Mouse (Mus musculus) liver (tissue): Measurements from ENCODE around the gene Zc3h4.

Experiments
- DNase-seq: peaks from one replicate; pipeline ENCODE4 v3.0.0-alpha.2; 2020; ENCODE audit warnings: mixed read lengths

The Zc3h4 gene

DNA sequence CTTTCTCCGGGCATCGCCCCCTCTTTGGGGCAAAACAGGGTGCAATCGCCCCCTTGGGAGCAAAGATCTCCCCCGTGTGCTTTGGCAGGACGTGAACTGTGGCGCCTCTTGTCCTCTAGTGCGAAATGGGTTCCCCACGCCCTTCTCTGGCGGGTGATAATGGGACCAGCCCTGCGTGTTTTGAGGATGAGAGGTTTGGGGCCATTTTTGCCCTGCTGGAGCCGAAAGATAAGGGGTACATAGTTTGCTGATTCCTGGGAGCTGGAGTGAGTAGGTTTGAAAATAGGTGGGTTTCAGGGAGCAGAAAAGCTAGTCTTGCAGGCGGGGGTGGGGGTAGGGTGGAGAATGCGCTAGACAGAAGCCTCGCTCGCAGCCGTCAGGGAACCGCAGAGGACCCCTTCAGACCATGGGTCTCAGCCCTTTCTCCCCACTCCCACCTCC, 1.3 kb downstream of the Zc3h4 start:
- DNase-seq, result peak; percentile 91

DNA sequence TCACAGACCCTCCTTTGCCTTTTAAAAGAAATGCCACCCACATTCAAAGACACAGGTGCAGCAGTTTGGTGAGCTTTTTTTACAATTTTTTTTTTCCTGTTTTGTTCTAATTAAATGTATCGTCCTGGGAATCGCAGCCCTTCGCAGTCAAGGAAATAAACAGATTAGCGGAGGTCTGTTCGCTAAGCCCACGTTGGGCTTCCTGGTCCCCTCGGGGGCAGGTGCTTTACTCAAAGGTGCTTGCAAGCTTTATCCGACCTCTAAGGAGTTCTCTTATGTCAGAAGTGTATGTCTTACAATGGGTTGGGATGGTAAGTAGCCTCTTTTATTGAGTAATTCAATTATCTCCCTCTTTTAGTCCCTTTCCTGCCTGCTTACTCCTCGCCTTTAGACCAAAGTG, 1.7 kb downstream of the Zc3h4 start:
- DNase-seq, result no peak

DNA sequence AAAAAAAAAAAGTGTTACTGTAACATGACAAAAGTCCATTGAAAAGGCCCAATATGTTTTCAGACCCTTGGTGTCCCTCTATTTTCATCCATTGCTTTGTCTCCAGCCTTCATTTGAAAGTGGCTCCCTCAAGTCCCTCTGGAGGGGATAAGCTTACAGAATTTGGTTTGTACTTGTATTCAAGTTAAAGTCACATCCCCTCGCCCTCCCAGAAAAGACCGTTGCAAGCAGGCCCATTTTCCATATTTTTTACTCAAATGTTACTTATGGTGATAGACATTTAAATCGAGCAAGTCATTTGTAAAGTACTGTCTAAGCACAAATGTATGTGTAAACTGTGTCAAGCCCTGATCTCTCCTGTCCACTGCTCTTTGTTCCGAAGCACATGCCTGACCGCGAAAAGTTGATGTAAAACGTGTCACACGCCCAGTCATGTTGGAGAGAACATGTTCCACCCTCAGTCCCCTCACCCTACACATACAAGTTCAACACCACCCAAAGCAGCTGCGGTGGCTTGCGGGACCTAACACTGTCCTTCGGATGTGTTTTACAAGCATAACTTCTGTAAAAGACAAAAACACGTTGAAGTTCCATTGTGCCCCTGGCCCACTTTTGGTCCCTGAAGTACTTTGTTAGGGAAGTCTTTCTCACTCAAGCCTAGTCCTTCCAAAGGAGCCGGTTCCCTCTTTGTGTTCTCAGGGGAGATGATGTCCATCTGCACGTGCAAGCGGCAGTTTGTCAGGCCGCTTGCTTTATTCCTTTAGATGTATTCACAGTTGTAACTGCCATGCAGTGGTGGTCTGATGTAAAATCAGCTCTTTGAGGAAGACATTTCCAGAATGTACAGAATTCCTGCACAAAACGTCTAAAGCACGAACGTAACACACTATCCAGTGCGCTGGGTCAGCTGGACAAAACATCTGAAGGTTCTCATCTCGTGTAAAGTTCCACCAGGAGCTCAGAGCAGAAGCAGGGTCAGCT, 2.5 kb downstream of the Zc3h4 start:
- DNase-seq, result peak; percentile 70

DNA sequence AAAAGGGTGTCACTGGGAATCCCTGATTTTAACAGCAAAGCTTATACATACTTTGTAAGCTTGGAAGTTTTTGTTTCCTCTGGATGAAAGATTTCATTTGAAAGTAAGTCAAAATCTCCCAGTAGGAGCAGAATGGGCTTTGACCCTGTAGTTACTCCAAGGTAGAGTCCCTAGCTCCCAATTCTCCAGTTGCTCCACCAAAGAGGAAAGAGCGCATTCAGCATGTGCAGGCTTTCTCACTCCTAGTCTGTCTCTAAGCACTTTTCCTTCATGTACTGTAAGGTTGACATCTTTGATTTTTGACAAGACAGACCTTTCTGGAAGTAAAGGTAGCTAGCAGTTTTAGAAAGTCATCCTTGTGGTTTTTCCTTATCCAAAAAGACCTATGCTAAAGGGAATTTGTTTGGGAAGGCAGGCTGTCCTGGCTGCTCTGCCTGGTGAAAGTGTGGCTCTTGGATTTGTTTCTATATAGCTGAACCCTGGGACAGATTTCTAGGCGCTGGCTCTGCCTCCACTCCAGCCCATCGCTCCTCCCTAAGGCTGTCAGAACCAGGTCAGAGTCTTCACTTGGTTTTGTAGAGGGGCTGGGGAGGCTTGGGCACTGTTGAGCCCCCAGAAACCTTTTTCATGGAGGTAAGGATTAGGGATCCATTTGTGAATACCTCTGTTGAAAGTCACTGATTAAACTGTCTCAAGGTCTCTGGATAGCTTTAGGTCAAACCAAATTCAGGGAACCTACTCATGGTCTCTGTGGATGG, 3.8 kb downstream of the Zc3h4 start:
- DNase-seq, result peak; percentile 50

DNA sequence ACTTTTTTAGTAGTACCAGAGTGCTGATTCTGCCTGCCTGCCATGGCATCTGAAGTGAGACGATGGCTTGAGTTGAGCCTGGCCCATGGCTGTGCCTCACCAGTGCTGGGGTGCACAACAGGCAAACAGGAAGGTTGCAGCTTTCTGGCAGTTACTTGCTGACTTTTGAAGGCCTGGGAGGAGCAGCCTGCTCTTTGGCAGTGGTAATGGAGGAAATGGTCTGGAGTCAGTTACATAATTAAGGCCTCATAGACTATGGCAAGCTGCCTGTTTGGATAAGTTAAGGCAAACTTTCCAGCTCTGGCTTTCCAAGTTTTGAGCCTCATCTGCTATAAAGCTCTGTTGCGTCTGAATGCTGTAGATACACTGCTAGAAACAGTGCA, 4.4 kb downstream of the Zc3h4 start:
- peak; percentile 60 for DNase-seq

DNA sequence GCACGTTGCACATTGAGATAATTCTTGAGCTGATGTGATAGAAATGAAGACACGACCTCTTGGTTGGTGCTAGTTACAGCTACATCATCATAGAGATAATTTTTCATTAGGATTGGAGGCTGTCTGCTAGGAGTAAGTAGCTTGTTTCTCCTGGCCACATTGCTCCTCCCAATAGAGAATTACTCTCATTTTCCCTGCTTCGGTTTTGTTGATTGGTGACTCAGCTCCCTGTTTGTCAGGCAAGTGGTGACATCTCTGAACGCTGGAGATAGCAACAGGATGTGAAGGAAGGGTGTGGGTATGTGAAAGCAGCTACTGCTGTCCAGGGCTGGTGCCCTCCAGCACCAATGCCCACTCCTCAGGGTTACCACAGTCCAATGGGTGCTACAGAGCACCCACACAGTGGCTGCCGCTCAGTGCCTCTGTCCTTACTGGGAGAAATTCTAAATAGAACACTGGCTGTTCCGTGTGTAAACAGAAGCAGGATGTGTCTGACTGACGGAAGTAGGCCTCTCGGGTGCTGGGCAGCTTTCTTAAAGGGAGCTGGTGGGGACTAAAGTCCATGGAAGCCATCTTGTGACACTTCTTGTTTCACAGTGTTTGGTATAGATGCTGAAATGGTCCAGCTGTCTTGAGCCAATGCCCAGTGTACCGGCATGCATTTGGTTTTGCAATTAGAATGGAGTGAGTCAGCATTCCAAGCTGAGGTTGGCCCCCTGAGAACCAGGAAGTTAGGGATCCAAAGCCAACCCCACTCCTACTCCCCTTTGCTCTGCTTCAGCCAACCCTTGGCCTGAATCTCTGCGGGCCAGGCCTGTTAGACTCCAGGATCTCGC, 5.0 kb downstream of the Zc3h4 start:
- peak; percentile 77 for DNase-seq

DNA sequence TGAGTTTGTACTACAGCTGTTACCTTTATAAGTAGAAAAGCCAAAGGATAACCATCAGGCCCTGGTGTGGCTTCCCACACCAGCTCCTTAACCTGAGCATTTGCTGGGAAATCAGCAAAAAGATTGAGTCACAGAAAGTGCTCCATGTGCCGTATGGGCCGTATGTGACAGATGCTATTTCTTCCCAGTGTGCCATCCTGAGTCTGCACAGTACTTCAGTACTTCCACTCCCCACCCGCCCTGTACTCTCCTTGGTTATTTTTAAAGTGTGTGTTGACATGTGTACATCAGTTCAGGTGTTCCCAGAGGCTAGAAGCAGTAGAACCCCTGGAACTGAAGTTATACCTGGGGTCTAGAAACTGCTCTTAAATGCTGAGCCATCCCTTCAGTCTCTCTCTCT, 6.3 kb downstream of the Zc3h4 start:
- no peak for DNase-seq

DNA sequence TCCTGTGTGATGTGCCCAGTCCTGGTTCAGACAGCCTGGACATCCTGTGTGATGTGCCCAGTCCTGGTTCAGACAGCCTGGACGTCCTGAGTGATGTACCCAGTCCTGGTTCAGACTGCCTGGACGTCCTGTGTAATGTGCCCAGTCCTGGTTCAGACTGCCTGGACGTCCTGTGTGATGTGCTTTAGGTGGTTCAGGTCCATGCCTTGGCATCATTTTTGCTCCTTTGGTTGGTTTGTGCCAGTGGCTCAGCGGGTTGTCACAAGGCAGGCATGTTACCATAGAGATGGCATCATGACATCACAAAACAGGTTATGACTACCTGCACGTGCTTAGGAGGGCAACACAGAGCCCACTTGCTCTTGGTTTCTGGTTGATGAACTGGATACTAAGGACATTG, 10.4 kb downstream of the Zc3h4 start:
- no peak for DNase-seq

DNA sequence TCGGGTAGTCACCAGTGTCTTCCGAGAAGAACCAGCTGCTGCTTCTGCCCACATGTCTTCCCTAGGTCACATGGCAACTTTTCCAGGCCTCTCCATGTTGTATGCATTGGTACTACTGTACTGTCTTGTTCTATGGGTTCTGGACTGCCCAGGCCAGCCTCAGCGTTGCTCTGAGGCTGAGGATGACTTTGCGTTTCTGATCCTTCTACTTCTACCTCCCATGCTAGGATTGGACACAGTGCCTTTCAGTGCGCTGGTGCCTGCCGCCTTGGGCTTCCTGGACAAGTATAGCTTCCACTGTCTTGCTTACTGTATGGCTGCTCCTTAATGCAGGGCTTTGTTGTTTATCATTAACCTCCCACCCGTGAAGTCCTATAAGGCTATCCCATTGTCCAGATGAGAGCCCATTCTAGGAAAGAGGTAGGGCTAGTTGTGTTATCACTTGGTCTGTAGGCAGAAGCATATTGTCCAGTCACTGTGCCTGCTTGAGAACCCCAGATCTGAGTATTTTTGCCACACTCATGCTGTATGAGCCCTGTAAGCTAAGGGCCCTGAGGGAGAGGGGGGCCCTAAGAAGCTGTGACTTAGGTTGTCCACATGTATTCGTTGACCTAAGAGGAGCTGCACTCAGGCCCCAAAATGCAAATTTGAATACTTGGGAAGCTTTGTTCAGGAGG, 11.6 kb downstream of the Zc3h4 start:
- peak; percentile 63 for DNase-seq

DNA sequence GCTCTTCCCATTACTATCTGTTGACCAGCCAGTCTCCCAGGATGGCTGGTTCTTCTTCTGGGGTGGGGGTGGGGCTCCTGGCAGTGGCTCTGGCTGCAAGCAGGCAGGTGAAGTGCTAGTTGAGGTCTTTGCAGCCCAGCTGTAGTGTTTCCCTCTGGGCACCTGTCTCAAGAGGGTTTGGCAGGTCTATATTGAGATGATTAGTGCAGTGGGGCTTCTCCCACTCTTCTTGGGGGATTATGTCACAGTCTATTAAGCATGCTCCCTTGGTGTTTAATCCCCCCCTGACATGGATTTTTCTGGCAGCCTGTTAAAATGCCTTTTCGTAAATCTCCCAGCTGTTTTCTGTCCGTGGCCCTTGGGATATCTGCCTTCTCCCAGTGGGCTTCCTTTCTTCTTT, 12.2 kb downstream of the Zc3h4 start:
- no peak for DNase-seq

DNA sequence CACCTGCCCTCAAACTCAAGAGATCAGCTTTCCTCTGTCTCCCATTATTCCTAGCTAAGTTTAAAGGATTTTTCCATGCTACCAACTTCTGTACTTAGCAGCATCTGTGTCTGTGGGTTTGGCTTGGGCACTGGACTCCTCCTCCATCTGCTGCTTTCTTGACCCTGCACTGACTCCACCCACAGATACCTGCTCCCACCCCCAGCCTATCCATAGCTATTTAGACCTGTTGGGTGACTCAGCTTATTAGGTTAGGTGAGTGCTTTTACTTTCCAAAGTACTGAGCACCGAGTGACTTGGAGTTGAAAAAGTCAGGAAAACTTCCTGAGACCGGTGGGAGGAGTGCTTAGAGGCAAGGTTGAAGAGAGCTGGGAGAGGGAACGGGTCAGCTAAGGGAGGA, 14.7 kb downstream of the Zc3h4 start:
- DNase-seq, result peak; percentile 47

DNA sequence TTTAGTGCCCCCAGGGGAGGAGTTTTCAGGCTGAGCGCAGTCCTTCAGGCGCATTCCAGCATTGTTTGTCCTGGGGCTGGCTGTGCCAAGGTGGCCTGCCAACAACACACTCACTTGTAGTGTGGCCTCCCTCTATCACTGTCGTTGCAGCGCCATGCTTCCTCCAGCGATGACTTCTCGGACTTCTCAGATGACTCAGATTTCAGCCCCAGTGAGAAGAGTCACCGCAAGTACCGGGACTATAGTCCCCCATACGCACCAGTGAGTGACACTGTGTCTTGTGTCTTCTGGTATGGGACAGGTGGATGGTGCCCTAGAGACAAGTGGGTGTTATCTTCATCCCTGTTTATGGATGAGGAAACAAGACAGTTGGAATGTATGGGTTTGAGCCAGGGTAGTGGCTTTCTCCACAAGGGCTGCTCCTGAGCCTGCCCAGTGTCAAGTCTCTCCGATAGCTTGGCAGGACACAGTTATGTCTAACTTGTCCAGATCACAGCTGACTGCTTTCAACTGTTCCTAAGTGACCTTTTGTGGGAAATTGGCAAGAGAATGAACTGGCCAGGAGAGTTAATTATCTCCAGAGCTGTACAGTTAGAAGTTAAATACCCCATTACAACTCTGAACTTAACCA, 16.5 kb downstream of the Zc3h4 start:
- no peak for DNase-seq

DNA sequence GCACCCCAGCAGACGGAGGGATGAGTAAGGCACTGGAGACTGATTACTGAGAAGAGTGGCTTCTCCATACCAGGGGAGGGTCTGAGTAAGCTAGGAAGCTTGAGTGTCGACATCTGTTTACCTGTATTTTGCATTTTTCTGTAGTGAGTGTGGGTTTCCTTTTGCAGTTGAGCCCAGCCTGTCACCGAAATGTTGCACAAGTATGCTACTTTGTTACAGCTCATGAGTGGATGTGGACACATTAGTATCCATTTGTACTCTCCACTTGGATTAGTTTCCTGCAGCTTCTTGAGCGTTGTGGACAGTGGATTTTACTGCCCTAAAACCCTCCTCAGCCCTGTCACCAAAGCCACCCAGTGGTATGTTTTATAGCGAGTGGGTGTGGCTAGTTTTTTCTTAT, 18.0 kb downstream of the Zc3h4 start:
- no peak for DNase-seq

DNA sequence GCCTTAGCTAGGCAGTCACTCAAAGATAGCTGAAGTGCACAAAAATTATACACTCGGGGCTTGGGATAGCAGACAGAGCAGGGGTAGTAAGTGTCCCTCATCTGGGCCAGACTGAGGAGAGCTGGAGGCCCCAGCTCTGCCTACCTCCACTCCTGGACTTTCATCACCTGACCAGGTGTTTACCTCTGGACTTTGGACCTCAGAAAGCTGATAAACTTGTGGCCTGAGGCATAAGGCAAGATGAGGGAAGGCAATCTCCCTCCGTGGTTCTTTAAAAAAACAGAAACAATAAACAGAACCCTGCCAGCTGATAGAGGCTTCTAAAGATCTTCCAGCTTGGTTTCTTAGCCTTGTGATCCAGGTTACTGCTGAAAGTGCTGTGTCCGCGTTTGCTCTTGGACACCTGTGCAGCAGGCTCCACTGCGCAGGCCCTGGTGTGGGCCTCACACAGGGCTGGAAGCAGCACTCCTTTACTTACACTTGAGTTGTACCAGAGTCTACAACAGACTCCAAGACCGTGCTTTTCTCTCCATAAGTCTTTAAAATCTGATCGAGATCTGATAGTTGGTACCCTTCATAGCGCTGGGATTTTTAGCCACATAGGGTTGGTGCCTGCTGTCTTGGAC, 19.9 kb downstream of the Zc3h4 start:
- DNase-seq, result no peak

DNA sequence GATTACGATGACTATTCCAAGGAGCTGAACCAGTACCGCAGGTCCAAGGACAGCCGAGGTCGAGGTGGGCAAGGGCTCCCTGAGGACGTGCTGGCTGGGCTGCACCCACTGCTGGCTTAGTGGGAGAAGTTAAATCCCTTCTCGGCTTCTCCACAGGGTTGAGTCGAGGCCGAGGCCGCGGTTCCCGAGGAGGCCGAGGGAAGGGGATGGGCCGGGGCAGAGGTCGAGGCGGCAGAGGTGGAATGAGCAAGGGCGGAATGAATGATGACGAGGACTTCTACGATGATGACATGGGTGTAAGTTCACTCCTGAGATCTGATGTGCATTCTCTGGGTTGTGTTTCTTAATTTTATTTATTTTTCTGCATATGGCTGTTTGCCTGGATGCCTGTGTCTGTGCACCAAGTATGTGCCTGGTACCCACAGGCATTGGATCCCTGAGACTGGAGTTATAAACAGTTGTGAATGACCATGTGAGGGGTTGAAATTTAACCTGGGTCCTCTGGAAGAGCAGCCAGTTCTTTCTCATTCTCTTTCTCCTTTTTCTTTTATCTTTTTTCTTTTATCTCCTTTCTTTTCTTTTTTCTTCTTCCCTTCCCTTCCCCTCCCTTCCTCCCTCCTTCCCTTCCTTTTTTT, 21.6 kb downstream of the Zc3h4 start:
- no peak for DNase-seq

DNA sequence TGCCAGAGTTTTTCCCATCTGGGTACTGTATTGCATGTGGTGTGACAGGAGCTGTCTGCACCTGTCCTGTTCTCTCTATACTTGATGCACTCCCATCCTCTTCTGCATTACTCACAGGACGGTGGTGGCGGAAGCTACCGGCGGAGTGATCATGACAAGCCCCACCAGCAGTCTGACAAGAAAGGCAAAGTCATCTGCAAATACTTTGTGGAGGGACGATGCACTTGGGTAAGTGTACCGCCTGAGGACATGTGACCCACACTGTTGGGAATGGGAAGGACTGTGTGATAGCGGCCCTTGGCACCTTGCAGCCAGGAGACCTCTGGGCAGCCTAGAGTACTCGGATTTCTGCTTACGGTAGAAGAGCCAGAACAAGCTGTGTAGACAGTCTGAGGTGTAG, 23.0 kb downstream of the Zc3h4 start:
- DNase-seq, result no peak

DNA sequence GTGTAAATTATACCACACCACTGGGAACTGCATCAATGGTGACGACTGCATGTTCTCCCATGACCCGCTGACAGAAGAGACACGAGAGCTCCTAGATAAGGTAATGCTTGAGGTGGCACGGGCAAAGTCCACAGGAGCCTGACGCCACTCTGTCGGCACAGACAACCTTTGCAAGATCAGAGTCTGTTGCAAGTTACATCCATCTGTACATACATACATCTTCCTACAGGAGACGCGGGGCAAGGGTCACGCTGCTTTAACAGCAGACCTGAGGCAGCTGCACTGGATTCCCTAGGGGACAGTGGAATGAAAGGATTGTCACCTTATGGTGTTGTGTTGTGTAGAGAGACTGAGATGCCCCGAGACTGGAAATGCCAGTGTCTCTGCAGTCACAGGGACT, 25.0 kb downstream of the Zc3h4 start:
- DNase-seq, result no peak

DNA sequence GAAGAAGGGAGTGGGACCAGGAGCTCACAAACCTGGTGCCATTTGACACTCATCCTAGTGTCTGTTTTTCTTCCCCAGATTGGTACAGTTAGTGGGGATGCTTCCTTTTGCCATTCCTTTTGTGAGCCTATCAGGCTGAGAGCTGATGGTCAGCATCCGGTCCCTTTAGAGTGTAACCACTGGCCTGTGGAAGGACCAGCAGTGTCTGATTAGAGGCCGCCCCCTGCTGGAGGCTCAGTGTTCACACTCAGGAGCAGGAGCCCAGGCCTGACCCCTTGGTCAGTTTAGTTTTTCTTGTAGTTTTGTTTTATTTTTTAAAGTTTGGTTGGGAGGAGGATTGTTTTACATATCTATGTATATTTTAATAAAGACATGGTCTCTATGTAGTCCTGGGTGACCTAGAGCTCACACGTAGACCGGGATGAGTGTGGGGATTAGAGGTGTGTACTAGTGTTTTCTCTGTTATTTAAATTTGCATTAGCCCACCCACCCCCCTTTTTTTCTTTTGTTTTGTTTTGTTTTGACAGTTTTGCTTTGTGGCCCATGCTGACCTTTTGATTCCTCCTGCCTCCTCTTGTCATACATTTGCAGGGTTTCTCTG, 25.5 kb downstream of the Zc3h4 start:
- peak; percentile 84 for DNase-seq

DNA sequence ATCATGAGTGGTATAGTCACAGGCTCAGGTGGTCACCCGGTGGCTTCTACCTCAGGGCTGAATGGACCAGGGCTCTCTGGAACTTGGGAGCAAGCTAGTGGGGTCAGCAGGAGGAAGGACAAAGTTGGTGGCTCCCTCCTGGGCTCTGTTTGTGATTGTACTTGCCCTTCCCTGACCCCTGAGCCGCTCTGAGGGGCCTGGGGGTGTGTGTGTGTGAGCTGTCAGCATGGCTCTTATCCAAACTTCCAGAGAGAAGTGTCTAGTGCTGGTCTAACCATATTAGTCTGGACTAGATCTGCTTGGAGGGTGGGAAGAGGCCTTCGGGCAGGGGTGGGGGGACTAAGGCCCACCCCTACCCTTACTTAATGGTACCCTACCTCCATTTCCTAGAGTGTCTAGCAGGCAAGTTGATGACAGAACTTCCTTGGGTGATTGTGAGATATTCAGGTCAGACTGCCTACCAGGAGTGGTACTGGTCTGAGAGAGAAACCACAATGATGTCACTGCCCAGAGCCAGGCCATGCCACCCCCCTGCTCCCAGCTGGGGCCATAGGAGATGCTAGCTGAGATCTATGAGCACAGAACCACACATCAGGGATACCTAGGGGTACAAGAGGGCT, 32.8 kb downstream of the Zc3h4 start:
- DNase-seq, result no peak

DNA sequence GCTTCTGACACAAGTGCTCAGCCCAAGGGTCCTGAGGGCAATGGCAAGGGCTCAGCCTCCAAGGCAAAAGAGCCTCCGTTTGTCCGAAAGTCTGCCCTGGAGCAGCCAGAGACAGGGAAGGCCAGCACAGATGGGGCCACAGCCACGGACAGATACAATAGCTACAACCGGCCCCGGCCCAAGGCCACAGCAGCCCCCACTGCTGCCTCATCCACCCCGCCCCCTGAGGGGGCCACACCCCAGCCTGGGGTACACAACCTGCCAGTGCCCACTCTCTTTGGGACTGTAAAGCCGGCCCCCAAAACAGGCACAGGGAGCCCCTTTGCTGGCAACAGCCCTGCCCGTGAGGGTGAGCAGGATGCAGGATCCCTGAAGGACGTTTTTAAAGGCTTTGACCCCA, 34.4 kb downstream of the Zc3h4 start:
- DNase-seq, result no peak
